Mouse (Mus musculus) heart, postnatal 4 days (tissue): ENCODE measurements around the gene Ctnnal1. TPM values are rescaled to one million over a fixed set of nuclear protein-coding genes. Genes with fewer than 3 reads are reported as not detected.

Source experiments
- DNase-seq: peaks from one replicate; pipeline ENCODE4 v3.0.0; 2021
- total RNA-seq, 2 experiments: library from RNA; stranded (reverse); gene quantifications; 2 replicates each; pipeline ENCODE4 v1.2.3; 2021

Gene Ctnnal1
- total RNA-seq, 2 experiments from 2014 or later: 34.0 to 35.7 TPM

- no peak for DNase-seq
Observed at GRCm38 (mm10) chr4:56858733-56859132, 6.3 kb downstream of the Ctnnal1 start.

GRCm38 (mm10) chr4:56856371-56856949, 8.5 kb downstream of the Ctnnal1 start:
- no peak for DNase-seq

GRCm38 (mm10) chr4:56855935-56856334, 9.1 kb downstream of the Ctnnal1 start:
- DNase-seq: no peak

- peak; percentile 47 for DNase-seq
Observed at GRCm38 (mm10) chr4:56850724-56851123, 14.3 kb downstream of the Ctnnal1 start.

GRCm38 (mm10) chr4:56848044-56848443, 16.9 kb downstream of the Ctnnal1 start:
- DNase-seq: no peak

- no peak for DNase-seq
Observed at GRCm38 (mm10) chr4:56847400-56847799, 17.6 kb downstream of the Ctnnal1 start.

- no peak for DNase-seq
Observed at GRCm38 (mm10) chr4:56845896-56846533, 19.0 kb downstream of the Ctnnal1 start.

GRCm38 (mm10) chr4:56844911-56845310, 20.1 kb downstream of the Ctnnal1 start:
- DNase-seq: no peak

- no peak for DNase-seq
Observed at GRCm38 (mm10) chr4:56843963-56844362, 21.0 kb downstream of the Ctnnal1 start.

GRCm38 (mm10) chr4:56842501-56842900, 22.5 kb downstream of the Ctnnal1 start:
- no peak for DNase-seq

- DNase-seq: no peak
Observed at GRCm38 (mm10) chr4:56840297-56840696, 24.7 kb downstream of the Ctnnal1 start.

GRCm38 (mm10) chr4:56837661-56838060, 27.3 kb downstream of the Ctnnal1 start:
- no peak for DNase-seq

- no peak for DNase-seq
Observed at GRCm38 (mm10) chr4:56831998-56832397, 33.0 kb downstream of the Ctnnal1 start.

- DNase-seq: peak; percentile 10
Observed at GRCm38 (mm10) chr4:56831013-56831609, 33.9 kb downstream of the Ctnnal1 start.

- peak; percentile 31 for DNase-seq
Observed at GRCm38 (mm10) chr4:56829511-56829921, 35.5 kb downstream of the Ctnnal1 start.

- no peak for DNase-seq
Observed at GRCm38 (mm10) chr4:56828932-56829331, 36.1 kb downstream of the Ctnnal1 start.

- no peak for DNase-seq
Observed at GRCm38 (mm10) chr4:56824231-56824630, 40.8 kb downstream of the Ctnnal1 start.

GRCm38 (mm10) chr4:56820017-56820550, 44.9 kb downstream of the Ctnnal1 start:
- DNase-seq: no peak

- DNase-seq: no peak
Observed at GRCm38 (mm10) chr4:56815131-56815530, 49.9 kb downstream of the Ctnnal1 start.

- DNase-seq: no peak
Observed at GRCm38 (mm10) chr4:56812096-56812495, 52.9 kb downstream of the Ctnnal1 start.

GRCm38 (mm10) chr4:56811642-56812041, 53.3 kb downstream of the Ctnnal1 start:
- no peak for DNase-seq

- no peak for DNase-seq
Observed at GRCm38 (mm10) chr4:56809050-56809449, 55.9 kb downstream of the Ctnnal1 start.

- no peak for DNase-seq
Observed at GRCm38 (mm10) chr4:56802669-56803150, 62.3 kb downstream of the Ctnnal1 start.
